Mouse (Mus musculus) neural tube, embryonic 14.5 days (tissue): ENCODE data around the gene Dzip3. TPM values are rescaled to one million over a fixed set of nuclear protein-coding genes. Genes with fewer than 3 reads are reported as not detected.

ENCODE experiments used
- ATAC-seq: fragments of 200-750 bp; cut with Nextera tagmentation; 2 replicates; pipeline ENCODE4 v1.8.0; 2017; ENCODE audit warnings: low read depth, mild to moderate bottlenecking, moderate TSS enrichment, moderate library complexity
- H3K27ac ChIP-seq: fragments of 300-500 bp; sonication (generic); 2 replicates; pipeline ENCODE4 v1.5.1; 2014; ENCODE audit warnings: low read depth, mild to moderate bottlenecking, control low read depth, low read length, moderate library complexity, mixed read lengths
- H3K27me3 ChIP-seq: fragments of 300-500 bp; sonication (generic); 2 replicates; pipeline ENCODE4 v1.6.1; 2014; ENCODE audit warnings: low read length; ENCODE audit not compliant: control insufficient read depth, insufficient read depth
- H3K36me3 ChIP-seq: fragments of 300-500 bp; sonication (generic); 2 replicates; pipeline ENCODE4 v1.6.1; 2014; ENCODE audit warnings: low read length, mixed read lengths; ENCODE audit not compliant: control insufficient read depth, insufficient read depth
- H3K4me1 ChIP-seq: fragments of 300-500 bp; sonication (generic); 2 replicates; pipeline ENCODE4 v1.6.1; 2014; ENCODE audit warnings: low read length; ENCODE audit not compliant: control insufficient read depth, insufficient read depth
- H3K4me2 ChIP-seq: fragments of 300-500 bp; sonication (generic); 2 replicates; pipeline ENCODE4 v1.6.1; 2014; ENCODE audit warnings: mild to moderate bottlenecking, low read depth, low read length, control low read depth
- H3K4me3 ChIP-seq: fragments of 300-500 bp; sonication (generic); 2 replicates; pipeline ENCODE4 v1.5.1; 2014; ENCODE audit warnings: low read depth, low read length, control low read depth, mixed read lengths
- H3K9ac ChIP-seq: fragments of 300-500 bp; sonication (generic); replicated peaks from 2 replicates; pipeline ENCODE4 v1.6.1; 2014; ENCODE audit warnings: low read depth, mild to moderate bottlenecking, control low read depth, low read length, mixed read lengths
- H3K9me3 ChIP-seq: fragments of 300-500 bp; sonication (generic); 2 replicates; pipeline ENCODE4 v1.6.1; 2016; ENCODE audit warnings: low read length; ENCODE audit not compliant: control insufficient read depth
- WGBS: fragments of 180-500 bp; shearing (Covaris S2); extraction: QIAGEN DNeasy Blood & Tissue Kit; methylation state at CpG from one replicate; pipeline ENCODE4 v1.1.7; 2014; 5-methylcytosine and 5-hydroxymethylcytosine counted together
- polyA plus RNA-seq: library from polyadenylated mRNA; unstranded; fragments of >200 nt; fragmentation: Nextera tagmentation; extraction: Ambion mirVana; gene quantifications from 2 replicates; pipeline ENCODE4 v1.2.1, GENCODE M21; 2014

Gene Dzip3
- polyA plus RNA-seq, 1 experiment from 2014 or later, result 88.8 TPM

GRCm38 (mm10) chr16:48992437-48993230, 1.3 kb downstream of the Dzip3 start:
- ATAC-seq, result no peak
- peak overlapping the region; percentile 94 for H3K4me3 ChIP-seq
- 32% methylated on average over 10 of the region's 10 CpGs for WGBS
- H3K27ac ChIP-seq, result no peak overlapping the region
- peak overlapping the region; percentile 97 for H3K9ac ChIP-seq
- H3K4me2 ChIP-seq, result peak overlapping the region; percentile 75
- H3K4me1 ChIP-seq, result peaks cover 3% of the 10 kb centered on the region
- no peaks in the 10 kb centered on the region for H3K27me3 ChIP-seq
- H3K36me3 ChIP-seq, result no peaks in the 10 kb centered on the region
- H3K9me3 ChIP-seq, result no peaks in the 10 kb centered on the region

DNA sequence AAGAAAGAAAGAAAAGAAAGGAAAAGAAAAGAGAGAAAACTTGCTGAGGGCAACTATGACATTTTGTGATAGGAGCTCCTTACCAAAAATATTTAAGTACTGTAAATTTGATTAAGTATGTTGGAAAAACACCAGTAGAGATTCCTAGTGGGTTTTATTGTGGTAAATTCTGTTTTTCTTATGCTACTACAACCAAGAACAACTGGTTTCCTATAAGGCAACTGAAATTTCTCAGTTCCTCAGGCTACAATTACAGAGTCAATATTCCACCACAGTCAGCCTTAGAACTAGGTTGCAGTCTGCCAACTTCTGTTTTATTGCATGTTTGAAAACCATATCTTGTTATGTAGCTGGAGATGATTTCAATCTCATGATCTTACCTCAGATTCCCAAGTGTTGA, 4.3 kb downstream of the Dzip3 start:
- Histone ChIP-seq H3K4me3 (no peak overlapping the region), H3K36me3 (no peaks in the 10 kb centered on the region), H3K27ac (no peak overlapping the region), H3K4me2 (no peak overlapping the region), H3K4me1 (peaks cover 3% of the 10 kb centered on the region), H3K9ac (no peak overlapping the region), H3K27me3 (no peaks in the 10 kb centered on the region), H3K9me3 (no peaks in the 10 kb centered on the region)
- no peak for ATAC-seq

DNA sequence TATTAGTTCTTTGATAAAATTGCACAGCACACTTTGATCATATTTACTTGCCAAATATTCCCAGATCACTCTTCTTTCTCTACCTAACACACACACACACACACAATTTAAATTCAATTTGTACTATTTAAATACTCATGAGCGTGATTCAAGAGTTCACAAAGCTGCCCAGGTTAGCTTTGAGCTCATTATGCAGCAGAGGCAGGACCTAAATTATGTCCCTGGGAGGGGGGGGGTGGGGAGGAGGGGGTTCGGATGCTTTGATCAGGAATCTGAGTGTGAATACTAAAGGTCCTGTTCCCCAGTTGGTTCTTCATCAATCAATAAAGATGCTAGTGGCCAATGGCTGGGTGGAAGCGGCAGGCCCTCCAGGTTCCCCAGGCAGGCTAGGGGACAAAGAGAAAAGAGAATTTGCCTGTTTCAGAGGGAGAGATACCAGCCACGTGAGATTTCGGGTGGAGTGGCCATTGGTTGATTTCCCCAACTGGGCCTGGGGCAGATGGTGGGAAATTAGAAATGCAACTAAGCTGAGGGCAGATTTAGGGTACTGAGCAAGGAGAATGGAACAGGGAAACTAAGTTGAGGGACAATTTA, 8.8 kb downstream of the Dzip3 start:
- H3K36me3 ChIP-seq, result 0 out of 2 replicates have a peak, but pooled peaks cover 3% of the 10 kb centered on the region
- no peak for ATAC-seq
- no peaks in the 10 kb centered on the region for H3K4me1 ChIP-seq
- H3K27ac ChIP-seq, result no peak overlapping the region
- 42% methylated on average over 5 of the region's 5 CpGs for WGBS
- H3K27me3 ChIP-seq, result no peaks in the 10 kb centered on the region
- no peak overlapping the region for H3K9ac ChIP-seq
- H3K4me3 ChIP-seq, result no peak overlapping the region
- H3K4me2 ChIP-seq, result no peak overlapping the region
- H3K9me3 ChIP-seq, result no peaks in the 10 kb centered on the region

GRCm38 (mm10) chr16:48979965-48980364, 14.0 kb downstream of the Dzip3 start:
- Histone ChIP-seq H3K4me1 (no peaks in the 10 kb centered on the region), H3K27me3 (no peaks in the 10 kb centered on the region), H3K27ac (no peak overlapping the region), H3K4me3 (no peak overlapping the region), H3K9ac (no peak overlapping the region), H3K9me3 (no peaks in the 10 kb centered on the region), H3K4me2 (no peak overlapping the region), H3K36me3 (peaks cover 18% of the 10 kb centered on the region; the same call in 1 of the 2 replicates)
- ATAC-seq, result no peak

DNA sequence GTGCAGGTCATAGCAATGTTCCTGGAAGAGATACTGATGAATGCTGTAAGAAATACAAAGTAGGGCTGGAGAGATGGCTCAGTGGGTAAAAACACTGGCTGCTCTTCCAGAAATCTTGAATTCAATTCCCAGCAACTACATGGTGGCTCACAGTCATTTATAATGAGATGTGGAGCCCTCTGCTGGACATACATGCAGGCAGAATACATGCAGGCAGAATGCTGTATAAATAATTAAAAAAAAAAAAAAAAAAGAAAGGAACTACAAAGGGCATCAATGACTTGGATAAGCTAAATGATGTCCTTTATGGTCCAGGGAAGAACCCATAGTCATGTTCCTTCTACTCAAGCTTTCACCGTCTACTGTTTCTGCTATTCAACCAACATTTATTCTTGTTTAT, 20.4 kb downstream of the Dzip3 start:
- no peak overlapping the region for H3K4me3 ChIP-seq
- H3K4me1 ChIP-seq, result no peaks in the 10 kb centered on the region
- no peak overlapping the region for H3K9ac ChIP-seq
- no peak overlapping the region for H3K4me2 ChIP-seq
- WGBS, result 94% methylated on average over 1 of the region's 1 CpGs
- no peaks in the 10 kb centered on the region for H3K27me3 ChIP-seq
- peaks cover 20% of the 10 kb centered on the region; the same call in 1 of the 2 replicates for H3K36me3 ChIP-seq
- H3K27ac ChIP-seq, result no peak overlapping the region
- H3K9me3 ChIP-seq, result no peaks in the 10 kb centered on the region
- no peak for ATAC-seq

GRCm38 (mm10) chr16:48972996-48973395, 21.0 kb downstream of the Dzip3 start:
- ATAC-seq, result no peak
- H3K36me3 ChIP-seq, result peaks cover 15% of the 10 kb centered on the region; the same call in 1 of the 2 replicates
- H3K4me1 ChIP-seq, result no peaks in the 10 kb centered on the region
- H3K4me2 ChIP-seq, result no peak overlapping the region
- no peak overlapping the region for H3K9ac ChIP-seq
- H3K27me3 ChIP-seq, result no peaks in the 10 kb centered on the region
- no peak overlapping the region for H3K27ac ChIP-seq
- no peak overlapping the region for H3K4me3 ChIP-seq
- H3K9me3 ChIP-seq, result no peaks in the 10 kb centered on the region
- WGBS, result 94% methylated on average over 2 of the region's 2 CpGs

- WGBS, result 90% methylated on average over 1 of the region's 1 CpGs
- ATAC-seq, result no peak
- H3K4me2 ChIP-seq, result no peak overlapping the region
- H3K27me3 ChIP-seq, result no peaks in the 10 kb centered on the region
- H3K36me3 ChIP-seq, result peaks cover 23% of the 10 kb centered on the region
- no peaks in the 10 kb centered on the region for H3K4me1 ChIP-seq
- H3K4me3 ChIP-seq, result no peak overlapping the region
- H3K9ac ChIP-seq, result no peak overlapping the region
- H3K27ac ChIP-seq, result no peak overlapping the region
- no peaks in the 10 kb centered on the region for H3K9me3 ChIP-seq
Observed at GRCm38 (mm10) chr16:48941805-48942204, 52.2 kb downstream of the Dzip3 start.

GRCm38 (mm10) chr16:48923724-48924123, 70.2 kb downstream of the Dzip3 start:
- no peak overlapping the region for H3K9ac ChIP-seq
- H3K36me3 ChIP-seq, result peaks cover 16% of the 10 kb centered on the region
- 100% methylated on average over 1 of the region's 1 CpGs for WGBS
- H3K4me1 ChIP-seq, result no peaks in the 10 kb centered on the region
- H3K4me2 ChIP-seq, result no peak overlapping the region
- H3K4me3 ChIP-seq, result no peak overlapping the region
- no peaks in the 10 kb centered on the region for H3K9me3 ChIP-seq
- no peak for ATAC-seq
- H3K27me3 ChIP-seq, result no peaks in the 10 kb centered on the region
- no peak overlapping the region for H3K27ac ChIP-seq

DNA sequence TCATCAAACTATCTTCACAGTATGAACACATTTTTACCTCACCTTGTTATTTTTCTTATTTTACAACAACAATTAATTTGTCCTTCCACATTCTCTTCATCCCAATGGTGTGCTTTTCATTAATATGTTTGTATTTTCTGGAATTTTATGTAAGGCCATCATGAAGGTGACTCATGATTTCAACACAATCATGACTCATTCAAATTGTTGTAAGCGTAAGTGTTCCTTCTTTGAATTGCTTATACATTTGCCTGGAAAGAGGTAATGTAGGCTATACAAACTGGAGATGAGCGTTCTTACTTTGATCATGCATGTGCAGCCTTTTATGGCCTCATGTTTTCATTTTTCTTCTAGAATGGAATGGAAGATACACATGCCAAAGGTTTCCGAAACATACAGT, 80.8 kb downstream of the Dzip3 start:
- Histone ChIP-seq H3K36me3 (no peaks in the 10 kb centered on the region), H3K27me3 (no peaks in the 10 kb centered on the region), H3K9ac (no peak overlapping the region), H3K27ac (no peak overlapping the region), H3K4me1 (no peaks in the 10 kb centered on the region), H3K4me2 (no peak overlapping the region), H3K4me3 (no peak overlapping the region), H3K9me3 (no peaks in the 10 kb centered on the region)
- no peak for ATAC-seq
- WGBS, result 96% methylated on average over 3 of the region's 3 CpGs
